15 mouse cellular contexts compared by ENCODE assay signal in the genomic region with DNA sequence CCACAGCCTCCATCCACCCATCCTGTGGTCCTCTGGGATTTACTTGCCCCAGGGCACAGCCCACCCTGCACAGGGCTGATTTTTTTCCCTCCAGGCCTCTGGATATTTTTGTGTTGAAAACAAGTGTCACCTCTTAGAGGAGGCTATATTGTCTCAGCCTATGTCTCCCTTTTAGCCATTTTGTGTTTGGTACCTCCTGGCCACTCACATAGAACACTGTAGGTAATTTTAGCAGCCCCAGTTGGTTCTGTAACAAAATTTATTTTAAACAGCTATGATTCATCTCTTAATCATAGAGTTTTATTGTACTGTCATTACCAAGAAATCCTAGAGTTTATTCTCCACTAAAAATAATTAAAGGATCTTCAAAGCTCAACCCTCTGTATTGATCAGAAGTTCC.
"Had no signal": no experiment of that assay in that cellular context is flagged by ENCODE, and none has a peak within 500 bp of the region (broad histone marks: within the 10 kb centered on the region; RNA-seq: fewer than 3 reads in every experiment).

No protein-coding gene starts in this region.

- H3K27ac ChIP-seq: intestine, embryonic 15.5 days; kidney, embryonic 15.5 days; limb, embryonic 12.5 days; liver, embryonic 13.5 days; lung, embryonic 15.5 days; midbrain, embryonic 13.5 days; neural tube, embryonic 12.5 days; stomach, embryonic 15.5 days had no signal

- H3K36me3 ChIP-seq: intestine, embryonic 15.5 days; kidney, embryonic 15.5 days; limb, embryonic 12.5 days; liver, embryonic 13.5 days; lung, embryonic 15.5 days; midbrain, embryonic 13.5 days; neural tube, embryonic 12.5 days; stomach, embryonic 15.5 days had no signal

- H3K9me3 ChIP-seq: intestine, embryonic 15.5 days; kidney, embryonic 15.5 days; liver, embryonic 13.5 days; lung, embryonic 15.5 days; midbrain, embryonic 13.5 days; neural tube, embryonic 12.5 days; stomach, embryonic 15.5 days had no signal

- H3K27me3 ChIP-seq: intestine, embryonic 15.5 days; kidney, embryonic 15.5 days; limb, embryonic 12.5 days; liver, embryonic 13.5 days; lung, embryonic 15.5 days; midbrain, embryonic 13.5 days; neural tube, embryonic 12.5 days; stomach, embryonic 15.5 days had no signal

- DNase-seq: kidney, adult 18-20 months; kidney, postnatal 14 days; liver; liver, embryonic 13.5 days; liver, postnatal 0 days; lung, postnatal 14 days; right cerebral cortex, postnatal 14 days; thymus, postnatal 36 days had no signal

- H3K4me2 ChIP-seq: intestine, embryonic 15.5 days; kidney, embryonic 15.5 days; limb, embryonic 12.5 days; liver, embryonic 13.5 days; lung, embryonic 15.5 days; midbrain, embryonic 13.5 days; neural tube, embryonic 12.5 days; stomach, embryonic 15.5 days had no signal

- H3K4me1 ChIP-seq: liver, embryonic 13.5 days; neural tube, embryonic 12.5 days; stomach, embryonic 15.5 days had no signal

- H3K9ac ChIP-seq: intestine, embryonic 15.5 days; kidney, embryonic 15.5 days; limb, embryonic 12.5 days; liver, embryonic 13.5 days; liver, postnatal 0 days; lung, embryonic 15.5 days; midbrain, embryonic 13.5 days; neural tube, embryonic 12.5 days; stomach, embryonic 15.5 days had no signal

- ATAC-seq: intestine, embryonic 15.5 days; liver, postnatal 0 days; midbrain, embryonic 13.5 days had no signal

- H3K4me3 ChIP-seq: intestine, embryonic 15.5 days; kidney, embryonic 15.5 days; limb, embryonic 12.5 days; liver, embryonic 13.5 days; lung, embryonic 15.5 days; midbrain, embryonic 13.5 days; neural tube, embryonic 12.5 days; stomach, embryonic 15.5 days had no signal
